Mouse (Mus musculus) common myeloid progenitor, adult 5-6 weeks (primary cell): ENCODE results near the gene Gm49486. TPM values are rescaled to one million over a fixed set of nuclear protein-coding genes. Genes with fewer than 3 reads are reported as not detected.
A peak's percentile ranks its signal among the peaks of the same experiment; 100 is the strongest.

Source experiments
- ATAC-seq: replicated peaks from 2 replicates; pipeline ENCODE4 v1.8.0; 2016; ENCODE audit warnings: low read depth, mild to moderate bottlenecking, moderate TSS enrichment, inconsistent platforms; ENCODE audit not compliant: poor library complexity, severe bottlenecking
- total RNA-seq: library from RNA; stranded (forward); fragments of 200-1000, 187-1606 nt; gene quantifications from 2 replicates; pipeline ENCODE4 v1.2.3, GENCODE M21; 2017

Gm49486 gene
- not detected in 2 replicates for total RNA-seq

DNA sequence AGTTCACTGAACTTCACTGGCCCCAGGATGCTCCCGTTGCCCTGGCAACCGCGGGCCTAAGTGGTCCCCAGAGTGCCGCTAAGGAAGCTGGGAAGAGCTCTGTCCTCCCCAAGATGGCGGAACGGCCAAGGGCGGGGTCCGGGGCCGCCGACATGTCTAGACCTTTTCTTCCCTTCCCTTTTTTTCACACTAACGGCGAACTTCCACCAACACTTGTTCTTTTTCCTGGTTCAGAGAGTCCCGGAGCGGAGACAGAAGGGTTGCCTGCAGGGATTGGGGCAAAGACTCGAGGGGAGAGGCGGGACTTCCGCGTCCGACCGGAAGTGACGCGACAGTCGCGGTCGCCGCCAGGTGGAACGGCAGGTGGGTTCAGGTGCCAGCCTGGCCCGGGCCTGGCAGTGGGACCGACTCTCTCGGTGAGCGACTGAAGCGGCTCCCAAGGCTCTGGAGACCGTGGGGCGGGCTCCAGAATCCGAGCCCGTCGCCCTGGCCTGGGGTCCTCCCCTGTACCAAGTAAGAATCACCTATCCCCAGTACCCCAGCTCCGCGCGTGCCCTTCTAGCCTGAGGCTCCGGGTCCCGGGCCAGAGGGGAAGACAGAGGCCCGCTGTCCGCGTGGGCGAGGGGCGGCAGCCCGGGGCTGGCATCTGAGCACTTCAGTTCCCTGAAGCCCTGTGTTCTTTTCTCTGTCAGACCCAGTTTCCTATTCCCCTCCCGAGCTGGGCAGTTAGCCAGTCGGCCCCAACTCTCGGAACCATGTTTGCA, at the start of gene Gm49486, which contains the start of gene Pick1:
Gene Gm49486 (plus strand): TSS at position 334 of the 764 bp plus-strand sequence.
Gene Pick1 (plus strand): TSS at position 116 of the 764 bp plus-strand sequence.
- ATAC-seq = peak; percentile 88

DNA sequence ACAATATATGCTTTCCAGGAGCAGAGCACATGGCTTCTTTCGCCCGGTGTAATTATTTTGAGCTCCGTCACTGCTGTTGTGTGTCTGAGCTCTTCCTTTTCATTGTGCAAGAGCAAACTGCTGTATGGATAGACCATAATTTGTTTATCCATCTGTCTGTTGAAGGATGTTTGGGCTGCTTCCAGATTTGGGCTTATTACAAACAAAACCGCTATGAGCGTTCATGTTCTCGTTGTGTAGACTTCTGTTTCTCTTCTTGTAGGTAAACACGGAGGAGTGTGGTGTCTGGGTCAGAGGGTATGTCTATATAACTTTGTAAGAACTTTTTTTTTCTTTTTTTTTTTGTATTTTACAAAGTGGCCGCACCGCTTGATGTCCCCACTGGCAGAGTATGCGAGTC, 44.0 kb upstream of the Gm49486 start:
- ATAC-seq = no peak

DNA sequence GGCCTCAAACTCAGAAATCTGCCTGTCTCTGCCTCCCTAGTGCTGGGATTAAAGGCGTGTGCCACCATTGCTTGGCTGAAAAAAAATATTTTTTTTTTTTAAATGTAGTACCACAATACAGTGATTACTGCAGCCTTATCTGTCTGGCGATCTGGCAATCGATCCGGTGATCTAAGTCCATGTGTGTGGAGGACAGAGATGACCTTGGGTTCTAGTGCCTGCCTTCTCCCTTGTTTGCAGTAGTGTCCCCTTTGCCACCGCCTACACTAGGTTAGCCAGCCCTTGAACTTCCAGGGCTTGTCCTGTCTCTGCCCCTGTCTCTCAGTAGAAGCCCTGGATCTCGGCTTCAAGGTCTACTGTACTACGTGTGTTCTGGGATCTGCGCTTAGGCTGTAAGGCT, 41.4 kb upstream of the Gm49486 start:
- ATAC-seq = no peak

- ATAC-seq = no peak
Observed at GRCm38 (mm10) chr15:79191426-79191825, 37.8 kb upstream of the Gm49486 start.

- no peak for ATAC-seq
Observed at GRCm38 (mm10) chr15:79192450-79192849, 36.7 kb upstream of the Gm49486 start.

DNA sequence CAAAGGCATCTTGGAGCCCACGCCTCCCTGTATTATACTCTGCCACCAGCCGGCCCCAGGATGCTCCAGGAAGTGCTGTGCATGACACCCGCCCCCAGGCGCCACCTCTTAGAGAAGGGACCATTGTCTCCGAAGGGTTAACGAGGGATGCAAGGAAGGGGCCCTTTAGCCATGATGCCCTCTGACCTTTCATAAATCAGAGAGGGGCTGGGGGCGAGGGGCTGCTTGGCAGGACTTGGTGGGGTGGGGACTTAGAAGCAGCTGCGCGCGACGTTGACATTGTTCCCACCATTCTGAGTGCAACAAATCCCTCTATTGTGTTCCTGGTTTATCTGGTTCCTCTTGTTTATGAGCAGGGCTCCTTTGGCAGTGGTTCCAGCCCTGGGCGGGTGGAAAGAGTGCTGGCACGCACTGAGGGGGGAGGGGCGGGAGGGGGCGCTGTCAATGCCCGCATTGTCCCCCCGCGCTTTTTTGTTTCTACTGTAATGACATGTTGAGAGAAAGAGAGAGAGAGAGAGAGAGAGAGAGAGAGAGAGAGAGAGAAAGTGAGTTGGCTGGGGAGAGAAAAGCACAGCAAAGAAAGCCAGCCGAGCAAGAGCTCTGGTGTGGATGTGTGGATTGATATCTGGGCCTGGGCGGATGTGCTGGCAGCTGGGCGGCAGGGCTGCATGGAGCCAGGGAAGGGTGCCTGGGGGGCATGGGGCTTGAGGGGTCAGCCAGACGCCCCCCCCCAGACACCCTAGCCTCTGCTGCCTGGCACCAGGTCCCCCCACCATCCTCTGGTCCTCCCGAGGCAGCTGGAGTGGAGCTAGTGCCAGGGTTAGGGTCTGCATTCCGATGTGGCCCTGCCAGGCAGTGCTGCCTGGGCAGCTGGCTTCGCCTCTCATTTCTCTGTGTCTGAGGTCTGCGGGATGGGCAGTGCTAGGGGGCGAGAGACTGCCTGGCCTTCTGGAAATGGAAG, 36.0 kb upstream of the Gm49486 start:
- ATAC-seq = no peak

- 0 out of 2 replicates have a peak, but pooled peaks have one; percentile 18 for ATAC-seq
Observed at GRCm38 (mm10) chr15:79194048-79194447, 35.1 kb upstream of the Gm49486 start.

DNA sequence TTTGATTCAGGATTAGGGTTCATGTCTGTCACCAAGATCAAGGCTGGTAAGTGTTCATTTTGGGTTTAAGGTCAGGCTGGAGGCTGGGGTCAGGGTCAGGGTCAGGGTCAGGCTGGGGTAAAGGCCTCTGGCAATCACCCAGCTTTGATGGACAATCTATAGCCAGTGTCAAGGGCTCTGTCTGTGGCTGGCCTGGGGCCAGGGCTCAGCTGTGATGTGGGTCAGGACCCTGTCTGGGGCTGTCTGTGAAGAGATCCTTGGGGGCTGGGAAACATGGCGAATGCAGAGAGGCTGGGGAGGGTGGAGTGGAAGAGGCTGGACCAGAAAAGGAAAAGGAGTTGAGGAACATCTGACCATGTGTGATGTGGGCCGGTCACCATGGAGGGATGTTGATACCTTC, 34.2 kb upstream of the Gm49486 start:
- no peak for ATAC-seq

- ATAC-seq = no peak
Observed at GRCm38 (mm10) chr15:79195492-79195891, 33.7 kb upstream of the Gm49486 start.

DNA sequence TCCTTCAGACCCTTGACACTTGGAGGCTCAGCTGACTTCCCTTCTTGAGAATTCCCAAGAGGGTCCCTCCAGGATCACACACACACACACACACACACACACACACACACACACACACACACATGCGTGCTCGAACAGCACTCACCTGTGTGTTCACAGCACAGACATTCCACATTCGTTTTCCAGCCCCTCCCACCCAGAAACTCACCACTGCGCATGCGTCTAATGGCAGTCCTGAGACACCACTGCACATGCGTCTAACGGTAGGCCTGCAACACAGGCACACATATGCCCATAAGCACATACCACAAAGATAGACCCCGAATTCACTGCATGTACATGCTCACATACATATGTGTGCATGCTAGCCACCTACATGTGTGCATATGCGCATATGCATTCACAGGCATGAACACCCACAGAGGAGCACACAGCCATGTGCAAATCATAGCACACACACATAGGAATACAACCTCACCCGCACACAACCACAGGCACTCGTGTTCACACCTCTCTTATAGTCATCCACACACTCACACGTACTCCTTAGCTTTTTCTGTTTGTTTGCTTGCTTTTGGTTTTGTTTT, 29.7 kb upstream of the Gm49486 start:
- no peak for ATAC-seq

- ATAC-seq = no peak
Observed at GRCm38 (mm10) chr15:79201491-79202150, 27.6 kb upstream of the Gm49486 start.

DNA sequence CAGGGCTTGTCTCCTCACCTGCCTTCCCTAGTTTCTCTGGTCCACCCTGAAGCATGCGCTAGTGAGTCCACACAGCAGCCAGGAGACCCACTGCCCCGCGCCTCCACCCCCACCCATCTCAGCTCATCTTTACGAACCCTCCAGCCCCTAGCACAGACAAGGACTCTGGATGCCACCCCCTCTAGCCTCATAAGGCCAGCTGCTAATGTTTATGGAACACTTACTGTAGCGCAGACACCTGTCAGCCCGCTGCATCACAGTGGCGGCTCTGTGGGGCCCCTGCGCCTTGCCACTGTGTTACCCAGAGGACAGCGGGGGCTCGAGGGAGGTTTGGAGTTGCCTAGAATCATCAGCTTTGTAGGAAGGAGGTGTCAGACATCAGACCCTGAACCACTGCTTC, 26.6 kb upstream of the Gm49486 start:
- no peak for ATAC-seq

DNA sequence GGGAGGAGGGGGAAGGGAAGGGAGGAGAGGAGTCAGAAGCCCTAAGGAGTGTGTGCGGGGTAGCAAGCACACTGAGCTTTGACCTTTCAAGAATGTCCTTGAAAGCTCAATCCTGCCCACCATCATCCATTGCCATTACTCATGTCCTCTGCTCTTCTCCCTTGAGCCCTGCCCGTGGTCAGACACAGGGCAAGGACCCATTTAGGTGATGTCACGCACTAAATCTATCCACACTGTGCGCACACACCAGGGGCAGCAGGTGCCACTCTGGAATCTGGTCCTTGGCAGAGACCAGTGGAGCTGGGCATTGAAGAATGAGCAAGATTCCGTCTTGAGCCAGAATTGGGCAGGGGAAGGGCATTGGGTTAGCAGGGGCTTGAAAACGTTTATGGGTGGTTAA, 21.0 kb upstream of the Gm49486 start:
- no peak for ATAC-seq

DNA sequence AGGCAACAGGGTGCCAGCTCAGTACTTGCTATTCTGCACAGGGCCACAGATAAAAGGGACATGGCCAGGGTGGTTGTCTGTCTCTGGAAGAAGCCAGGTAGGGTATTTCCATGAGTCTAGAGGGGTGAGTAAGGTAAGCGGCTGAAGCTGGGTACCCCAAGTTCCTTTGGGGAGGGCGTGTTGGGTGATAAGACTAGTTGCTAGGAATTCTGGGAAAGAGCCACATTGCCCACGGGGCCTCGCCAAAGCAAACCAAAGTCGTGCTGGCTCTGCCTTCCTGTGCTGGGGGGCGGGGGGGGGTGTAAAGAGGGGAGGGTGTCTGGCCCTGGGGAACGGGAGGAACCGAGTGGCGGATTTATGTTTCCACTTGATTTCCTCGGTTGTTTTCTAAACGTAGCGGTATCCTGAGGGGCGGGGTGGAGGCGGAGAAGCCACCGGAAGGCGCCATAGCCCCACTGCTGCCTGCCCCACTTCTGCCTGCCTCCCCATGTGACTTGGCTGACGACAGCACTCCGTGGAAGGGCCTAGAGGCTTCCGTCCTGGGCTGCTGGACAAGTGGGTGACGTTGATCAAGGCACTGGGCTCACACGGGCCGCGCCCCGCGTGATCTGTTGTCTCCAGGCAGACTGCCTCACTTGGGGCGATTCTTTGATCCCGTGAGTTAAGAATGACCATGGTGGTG, 20.3 kb upstream of the Gm49486 start:
- ATAC-seq = peak; percentile 96

- no peak for ATAC-seq
Observed at GRCm38 (mm10) chr15:79210357-79210756, 18.8 kb upstream of the Gm49486 start.

- ATAC-seq = no peak
Observed at GRCm38 (mm10) chr15:79212750-79213446, 16.3 kb upstream of the Gm49486 start.

GRCm38 (mm10) chr15:79213591-79213990, 15.6 kb upstream of the Gm49486 start:
- ATAC-seq = no peak

DNA sequence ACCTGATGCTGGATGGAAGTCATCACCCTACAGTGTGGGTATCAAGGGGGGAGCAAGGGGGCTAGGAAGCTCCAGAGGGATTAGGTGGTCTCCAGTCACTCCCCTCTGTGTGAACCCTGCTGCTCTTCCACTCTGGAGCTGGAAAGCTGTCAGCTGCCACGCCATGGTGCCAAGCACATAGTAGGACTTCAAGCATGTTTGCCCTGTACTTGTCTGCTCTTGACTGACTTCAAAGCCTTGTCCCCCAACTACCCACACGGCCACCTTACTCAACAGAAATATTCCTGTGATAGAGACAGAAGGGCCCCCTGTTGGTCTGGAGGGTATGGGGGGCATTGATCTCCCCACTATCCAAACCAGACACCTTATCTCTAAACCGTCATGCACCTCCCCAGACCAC, 13.0 kb upstream of the Gm49486 start:
- ATAC-seq = no peak

DNA sequence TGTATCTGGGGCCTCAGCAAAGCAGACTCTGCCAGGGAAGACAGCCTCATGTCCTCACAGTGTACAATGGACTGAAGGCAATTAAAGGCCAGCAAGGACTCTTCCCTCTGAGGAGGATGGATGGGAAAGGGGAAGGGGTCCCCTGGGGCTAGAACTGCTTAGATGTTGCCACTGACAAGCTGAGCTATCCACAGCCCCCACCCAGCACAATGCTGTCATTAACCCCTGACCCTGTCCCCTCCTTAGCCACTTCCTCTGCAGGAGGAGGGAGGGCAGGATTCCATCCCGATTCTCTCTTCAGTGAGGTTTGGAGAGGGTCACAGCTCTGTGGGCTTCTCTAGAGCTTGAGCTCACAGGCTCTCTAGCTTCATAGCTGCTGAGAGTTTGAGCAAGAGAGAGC, 9.6 kb upstream of the Gm49486 start:
- no peak for ATAC-seq
